Mouse (Mus musculus): ENCODE measurements around the gene Gm20767.
"Not testable (repeated sequence)": the region's sequence is repeated elsewhere in the genome, so short reads cannot be mapped to it uniquely, and the experiment has no call there.

GRCm38 (mm10) chr13:120099327-120099726 lies 40.7 kb upstream of the Gm20767 start:
- TF ChIP-seq CTCF (IDR thresholded peaks at IDR 0.05; ENCODE audit: borderline replicate concordance, extremely low read depth, insufficient read depth, insufficient read length); POLR2A (IDR thresholded peaks at IDR 0.05; ENCODE audit: borderline replicate concordance, extremely low read depth, insufficient read depth, insufficient read length, poor library complexity, severe bottlenecking): not testable (repeated sequence)
